Mouse (Mus musculus) CH12.LX (cell line): ENCODE measurements around the gene Dlx4. TPM values are rescaled to one million over a fixed set of nuclear protein-coding genes. Genes with fewer than 3 reads are reported as not detected.

Experiments
- DNase-seq: peaks from one replicate; pipeline ENCODE4 v3.0.0-alpha.2; 2013; ENCODE audit errors: extremely low read depth
- H3K27ac ChIP-seq: 2 replicates; pipeline ENCODE4 v1.5.1; 2012; ENCODE audit warnings: low read depth, mild to moderate bottlenecking, control low read depth, moderate library complexity; ENCODE audit not compliant: insufficient read depth
- H3K27me3 ChIP-seq: replicated peaks from 2 replicates; pipeline ENCODE3; 2012; ENCODE audit warnings: inconsistent platforms
- H3K36me3 ChIP-seq, 2 experiments: replicated peaks in 1 of 2; 2 replicates each; pipeline versions ENCODE3 to v1.6.1; 2012; ENCODE audit warnings: inconsistent platforms in 1 of 2, low read length in 1 of 2, mild to moderate bottlenecking in 1 of 2, mixed read lengths in 1 of 2, moderate library complexity in 1 of 2; ENCODE audit not compliant: control insufficient read depth in 1 of 2, insufficient read depth in 1 of 2
- H3K4me1 ChIP-seq, 2 experiments: 2 replicates each; pipeline ENCODE4 v1.6.1; 2012; ENCODE audit warnings: inconsistent platforms in 1 of 2, moderate library complexity in 1 of 2; ENCODE audit not compliant: insufficient read depth in 2 of 2, control insufficient read depth in 1 of 2
- H3K4me2 ChIP-seq: 2 replicates; pipeline ENCODE4 v1.6.1; 2012; ENCODE audit warnings: low read depth, mild to moderate bottlenecking, control low read depth; ENCODE audit not compliant: poor library complexity, insufficient read depth, severe bottlenecking
- H3K4me3 ChIP-seq, 3 experiments: fragments of 150-350 bp in 1 of 3; sonication (generic) in 1 of 3; replicated peaks in 1 of 3; 2 replicates each; pipeline versions ENCODE3 to v1.5.1; 2011 to 2012; ENCODE audit warnings: low read depth in 2 of 3, low read length in 2 of 3, mild to moderate bottlenecking in 2 of 3, moderate library complexity in 2 of 3, control low read depth in 1 of 3, improper control_type of control experiment in 1 of 3, inconsistent platforms in 1 of 3, mixed read lengths in 1 of 3; ENCODE audit not compliant: poor library complexity in 1 of 3
- H3K79me2 ChIP-seq: replicated peaks from 2 replicates; pipeline ENCODE4 v1.6.1; 2012; ENCODE audit warnings: mild to moderate bottlenecking, moderate library complexity; ENCODE audit not compliant: control insufficient read depth, poor library complexity, insufficient read depth, severe bottlenecking; ENCODE audit errors: extremely low read depth
- H3K9ac ChIP-seq: 2 replicates; pipeline ENCODE4 v1.6.1; 2012; ENCODE audit warnings: low read depth, mild to moderate bottlenecking, control low read depth, moderate library complexity; ENCODE audit not compliant: insufficient read depth
- H3K9me3 ChIP-seq: replicated peaks from 2 replicates; pipeline ENCODE3; 2012; ENCODE audit warnings: low read length, inconsistent platforms, mixed read lengths
- ELF1 ChIP-seq: IDR thresholded peaks from 2 replicates; pipeline ENCODE4 v1.6.1; 2014; ENCODE audit warnings: low read depth, mild to moderate bottlenecking, inconsistent platforms, low read length, improper control_type of control experiment
- ETS1 ChIP-seq: conservative IDR thresholded peaks from 2 replicates; pipeline ENCODE4 v1.6.1; 2012; ENCODE audit warnings: low read depth, mild to moderate bottlenecking, inconsistent platforms, low read length, improper control_type of control experiment, moderate library complexity
- HCFC1 ChIP-seq: IDR thresholded peaks from 2 replicates; pipeline ENCODE4 v1.6.1; 2012; ENCODE audit warnings: low read depth, mild to moderate bottlenecking, inconsistent platforms, low read length, improper control_type of control experiment
- IRF4 ChIP-seq: IDR thresholded peaks from 2 replicates; pipeline ENCODE4 v1.6.1; 2014; ENCODE audit warnings: low read depth, mild to moderate bottlenecking, inconsistent platforms, low read length, improper control_type of control experiment
- KAT2A ChIP-seq: IDR thresholded peaks from 2 replicates; pipeline ENCODE4 v1.6.1; 2012; ENCODE audit warnings: low read length, improper control_type of control experiment, inconsistent platforms; ENCODE audit not compliant: insufficient replicate concordance
- MAX ChIP-seq: IDR thresholded peaks from 2 replicates; pipeline ENCODE4 v1.6.1; 2011; ENCODE audit warnings: low read length, improper control_type of control experiment
- MEF2A ChIP-seq: IDR thresholded peaks from 2 replicates; pipeline ENCODE4 v1.6.1; 2014; ENCODE audit warnings: low read depth, mild to moderate bottlenecking, inconsistent platforms, low read length, improper control_type of control experiment, borderline replicate concordance
- PAX5 ChIP-seq: IDR thresholded peaks from 2 replicates; pipeline ENCODE4 v1.6.1; 2012; ENCODE audit warnings: low read length, inconsistent platforms, mixed read lengths
- POLR2A ChIP-seq: IDR thresholded peaks from 2 replicates; pipeline ENCODE4 v1.6.1; 2011; ENCODE audit warnings: low read depth, mild to moderate bottlenecking, improper control_type of control experiment, low read length
- RCOR1 ChIP-seq: conservative IDR thresholded peaks from 2 replicates; pipeline ENCODE4 v1.6.1; 2012; ENCODE audit warnings: low read depth, mild to moderate bottlenecking, inconsistent platforms, low read length, improper control_type of control experiment
- SMC3 ChIP-seq: IDR thresholded peaks from 2 replicates; pipeline ENCODE4 v1.6.1; 2011; ENCODE audit warnings: low read depth, low read length, improper control_type of control experiment
- TCF12 ChIP-seq: IDR thresholded peaks from 2 replicates; pipeline ENCODE4 v1.6.1; 2014; ENCODE audit warnings: low read depth, mild to moderate bottlenecking, inconsistent platforms, low read length, improper control_type of control experiment
- ZKSCAN1 ChIP-seq: IDR thresholded peaks from 2 replicates; pipeline ENCODE4 v1.6.1; 2012; ENCODE audit warnings: low read depth, inconsistent platforms, low read length, improper control_type of control experiment, borderline replicate concordance
- dilution Hi-C: fragments of 300-500 bp; cut with MboI; formaldehyde crosslinking; loops from 2 replicates; pipeline ENCODE4 v1.14.3; 2020; ENCODE audit warnings: low sequenced_read_pairs; ENCODE audit not compliant: extremely low pct_unique_long_range_greater_than_20kb, extremely low pct_ligation_motif_present
- in situ Hi-C: fragments of 300-500 bp; cut with MboI; formaldehyde crosslinking; loops from 3 replicates; pipeline ENCODE4 v1.14.3; 2019; ENCODE audit warnings: low sequenced_read_pairs, low pct_ligation_motif_present, low pct_unique_long_range_greater_than_20kb, mixed read lengths
- polyA plus RNA-seq: library from polyadenylated mRNA; unstranded; fragments of >175 nt; gene quantifications from 2 replicates; pipeline ENCODE4 v1.2.1, GENCODE M21; 2012; ENCODE audit warnings: low read depth; ENCODE audit not compliant: insufficient read length
- total RNA-seq, 2 experiments: library from RNA; depleted of rRNA; stranded (reverse); fragments of 300-350 nt in 1 of 2; fragments of >200 nt in 1 of 2; gene quantifications; 2 replicates each; pipeline ENCODE4 v1.2.3; 2012 to 2014

The Dlx4 gene
- total RNA-seq (2012; rRNA removed) (0.21 and 0.25 TPM in 2 replicates), total RNA-seq (2014; rRNA removed) (not detected in 2 replicates), polyA plus RNA-seq (not detected in 2 replicates)

- TF ChIP-seq HCFC1 (peak; percentile 26; the same call in 1 of the 2 replicates), POLR2A (peak; percentile 56; the same call in 1 of the 2 replicates), RCOR1 (no peak), KAT2A (no peak), ELF1 (peak; percentile 71)
- TF ChIP-seq, all 38 proteins: peak for 3
- in situ Hi-C loops (no loop called here), dilution Hi-C loops (loop anchor here (25.0 kb wide), 1 partner anchor 91 kb away; no protein-coding TSS in a partner anchor)
- Histone ChIP-seq H3K4me1 (peaks cover 0 to 16% of the 10 kb centered on the region in 2 experiments; a peak in 2 of 4 replicates), H3K79me2 (no peaks in the 10 kb centered on the region), H3K4me2 (peak within 1 kb of the TSS; percentile 79), H3K9ac (peak within 1 kb of the TSS; percentile 18), H3K27me3 (peaks cover 98% of the 10 kb centered on the region), H3K27ac (no peak within 1 kb of the TSS), H3K36me3 (no peaks in the 10 kb centered on the region), H3K4me3 (peak within 1 kb of the TSS; percentile 20 to 54 (median 23)), H3K9me3 (no peaks in the 10 kb centered on the region)
- peak; percentile 22 for DNase-seq
These were observed at the start of gene Dlx4 for GRCm38 (mm10) chr11:95145851-95146403. TSS of gene Dlx4 (minus strand) at chr11:95146263.

- peaks cover 99% of the 10 kb centered on the region for H3K27me3 ChIP-seq
- no peak for DNase-seq
- in situ Hi-C loops, result no loop called here
These were observed 43.8 kb upstream of the Dlx4 start for GRCm38 (mm10) chr11:95189863-95190262.

GRCm38 (mm10) chr11:95186826-95187225 is 40.8 kb upstream of the Dlx4 start:
- in situ Hi-C loops (no loop called here), dilution Hi-C loops (no loop called here)
- Histone ChIP-seq H3K27ac (no peak overlapping the region), H3K9me3 (no peaks in the 10 kb centered on the region), H3K4me1 (no peaks in the 10 kb centered on the region), H3K9ac (no peak overlapping the region), H3K4me3 (no peak overlapping the region), H3K36me3 (no peaks in the 10 kb centered on the region), H3K4me2 (no peak overlapping the region), H3K79me2 (no peaks in the 10 kb centered on the region), H3K27me3 (peaks cover 99% of the 10 kb centered on the region)
- no peak for DNase-seq
- TF ChIP-seq MEF2A (no peak), ELF1 (no peak), ZKSCAN1 (no peak), ETS1 (no peak), MAX (no peak), SMC3 (no peak), TCF12 (no peak), PAX5 (no peak), RCOR1 (no peak)

More at GRCm38 (mm10) chr11:95189863-95190262, 43.8 kb upstream of the Dlx4 start:
- no peak for TF ChIP-seq IRF4
- H3K4me1 ChIP-seq, result no peaks in the 10 kb centered on the region
- H3K36me3 ChIP-seq, result no peaks in the 10 kb centered on the region
- no peaks in the 10 kb centered on the region for H3K9me3 ChIP-seq
- H3K79me2 ChIP-seq, result no peaks in the 10 kb centered on the region
- dilution Hi-C loops, result no loop called here
- H3K4me2 ChIP-seq, result no peak overlapping the region
- no peak overlapping the region for H3K4me3 ChIP-seq
- H3K27ac ChIP-seq, result no peak overlapping the region
- no peak overlapping the region for H3K9ac ChIP-seq
